Mouse (Mus musculus) ovary, postnatal 10 days (tissue): ENCODE results near the gene Gm21969.

Experiments used
- DNase-seq: peaks from one replicate; pipeline ENCODE4 v3.0.0; 2022; ENCODE audit warnings: low spot score

Gm21969 gene

DNA sequence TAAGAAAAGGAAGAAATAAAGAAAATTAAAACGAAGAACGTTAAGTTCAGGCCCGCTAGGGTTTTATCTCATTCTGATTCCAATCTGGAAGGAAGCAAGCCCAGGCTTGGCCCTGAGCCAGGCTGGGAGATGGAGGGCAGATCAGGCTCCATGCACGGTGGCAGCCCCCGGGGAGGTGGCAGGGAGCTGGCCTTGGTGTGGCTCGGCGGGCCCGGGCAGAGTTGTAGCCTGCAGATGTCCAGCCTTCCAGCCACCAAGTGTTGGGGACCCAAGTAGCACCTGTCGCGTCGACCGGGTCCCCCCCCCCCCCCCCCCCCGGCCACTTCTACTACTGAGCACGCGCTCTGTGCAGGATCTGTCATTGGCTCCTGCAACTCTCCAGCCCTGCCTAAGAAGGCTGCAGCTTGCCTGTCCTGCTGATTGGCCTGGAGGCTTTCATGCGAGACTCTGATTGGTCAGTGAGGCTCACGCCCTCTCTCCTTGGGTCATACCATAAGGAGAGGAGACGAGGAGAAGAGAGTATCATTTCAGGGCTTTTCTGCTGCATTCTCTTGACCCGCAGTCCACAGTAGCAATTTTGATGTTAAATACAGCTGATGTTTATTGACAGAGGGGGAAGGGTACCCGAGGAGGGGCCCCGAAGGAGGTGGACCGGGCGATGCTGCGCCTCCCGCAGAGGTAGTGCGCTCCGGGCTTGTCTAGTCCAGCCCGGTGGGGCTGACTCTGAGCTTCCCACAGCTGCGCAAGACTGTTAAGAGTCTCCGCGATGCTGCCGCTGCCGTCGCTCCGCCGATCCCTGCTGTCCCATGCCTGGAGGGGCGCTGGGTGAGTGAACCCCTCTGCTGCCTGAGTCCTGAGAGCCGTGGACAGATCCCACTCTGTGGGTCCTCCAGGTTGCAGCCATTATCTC is 19.6 kb downstream of the Gm21969 start, which contains the start of gene Aldh4a1:
Gene Aldh4a1, plus strand, starts transcription at position 494 of the 910 bp plus-strand sequence.
- DNase-seq = peak; percentile 66

DNA sequence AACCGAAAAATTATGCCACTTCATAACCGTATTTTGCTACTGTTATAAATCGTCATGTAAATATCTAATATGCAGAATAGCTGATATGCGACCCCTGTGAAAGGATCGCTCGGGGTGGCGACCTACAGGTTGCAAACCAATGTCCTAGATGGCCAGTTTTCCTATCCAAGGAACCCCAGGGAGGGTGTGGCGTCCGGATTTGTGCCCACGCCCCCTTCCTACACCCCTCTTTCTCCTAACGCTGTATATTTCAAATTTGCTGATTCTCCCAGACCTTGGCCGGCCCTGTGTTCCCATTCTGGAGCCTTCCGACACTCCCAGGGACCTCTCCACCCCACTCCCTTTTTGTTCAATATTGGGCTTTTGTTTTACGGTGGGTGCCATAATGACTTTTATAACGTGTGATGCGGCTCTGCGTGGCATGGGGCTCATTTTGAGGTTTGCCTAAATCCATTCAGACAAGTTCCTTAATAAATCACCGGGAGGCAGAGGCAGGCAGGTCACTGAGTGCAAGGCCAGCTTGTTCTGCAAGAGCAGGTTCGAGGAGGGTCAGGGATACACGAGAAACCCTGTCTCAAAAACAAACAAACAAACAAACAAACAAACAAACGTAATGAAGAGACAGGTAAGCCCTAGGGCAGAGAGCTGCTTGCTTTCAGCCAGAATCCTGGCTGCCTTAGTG is 20.6 kb downstream of the Gm21969 start:
- no peak for DNase-seq

DNA sequence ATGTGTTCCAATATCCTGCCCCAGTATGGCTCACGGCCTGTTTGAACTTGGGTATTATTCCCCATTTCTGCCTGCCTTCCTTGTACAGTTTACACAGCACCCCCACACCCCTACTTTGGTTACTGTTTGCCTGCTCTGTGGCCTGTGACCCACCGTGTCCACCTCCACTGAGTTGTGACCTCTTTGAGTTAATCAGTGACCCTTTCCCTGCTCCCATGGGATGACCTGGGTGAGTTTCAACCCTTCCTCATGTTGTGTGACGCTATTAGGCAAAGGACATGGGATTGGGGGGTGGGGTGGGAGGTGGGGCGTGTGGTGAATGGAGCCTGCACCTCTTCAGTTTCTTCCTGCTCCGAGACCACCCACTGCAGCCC is 21.1 kb downstream of the Gm21969 start:
- DNase-seq = no peak

DNA sequence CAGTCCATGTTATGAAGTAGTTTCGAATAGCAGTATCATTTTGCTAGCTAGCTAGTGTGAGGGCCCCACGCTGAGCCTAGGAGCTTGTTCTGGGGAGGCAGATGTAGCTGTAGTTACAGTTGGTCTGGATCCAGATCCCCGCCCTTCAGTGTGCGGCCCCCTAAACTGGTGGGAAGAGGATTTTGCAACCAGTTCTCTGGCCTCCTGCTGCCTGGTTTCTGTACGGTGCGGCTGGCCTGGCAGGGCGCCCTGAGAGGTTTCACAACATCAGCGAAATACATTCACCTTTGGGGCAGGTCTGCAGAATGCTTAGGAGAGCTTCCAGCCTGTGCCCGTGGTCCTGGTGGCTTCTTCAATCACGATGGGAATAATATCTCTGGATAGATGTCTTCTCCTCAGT is 21.7 kb downstream of the Gm21969 start:
- DNase-seq = no peak

DNA sequence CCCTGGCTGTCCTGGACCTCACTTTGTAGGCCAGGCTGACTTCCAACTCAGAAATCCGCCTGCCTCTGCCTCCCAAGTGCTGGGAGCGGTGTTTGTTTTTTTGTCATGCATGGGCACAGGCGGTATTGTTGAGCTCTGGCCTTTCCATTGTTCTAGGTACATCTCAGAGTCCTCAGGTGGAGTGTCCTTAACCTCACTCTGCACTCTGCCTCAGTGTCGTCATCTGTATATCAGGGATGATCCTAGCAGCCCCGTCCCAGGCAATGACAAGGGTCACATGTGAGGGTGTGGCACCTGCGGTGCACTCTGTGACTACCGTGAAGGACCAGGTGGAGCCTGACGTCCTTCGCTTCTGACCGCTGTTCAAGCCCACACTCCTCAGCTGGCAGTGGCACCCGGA is 24.4 kb downstream of the Gm21969 start:
- no peak for DNase-seq

DNA sequence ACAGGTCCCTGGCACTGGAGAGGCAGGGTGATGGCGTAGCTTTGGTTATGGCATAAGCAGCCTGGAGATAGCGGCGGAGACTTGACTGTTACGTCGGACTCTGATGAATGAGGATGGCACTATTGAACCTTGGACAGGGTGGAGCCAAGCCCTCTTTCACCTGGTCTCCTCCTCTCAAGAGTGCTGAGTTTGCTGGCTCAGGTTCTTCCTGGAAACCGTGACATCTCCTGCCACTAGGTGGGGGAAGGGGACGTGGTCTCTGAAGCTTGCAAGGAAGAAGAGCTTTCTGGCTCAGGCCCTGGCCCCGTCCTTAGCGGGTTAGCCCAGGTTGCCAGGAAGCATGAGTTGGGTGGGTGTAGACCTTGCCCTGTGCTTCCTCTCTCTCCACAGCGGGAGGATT is 27.2 kb downstream of the Gm21969 start:
- DNase-seq = no peak

DNA sequence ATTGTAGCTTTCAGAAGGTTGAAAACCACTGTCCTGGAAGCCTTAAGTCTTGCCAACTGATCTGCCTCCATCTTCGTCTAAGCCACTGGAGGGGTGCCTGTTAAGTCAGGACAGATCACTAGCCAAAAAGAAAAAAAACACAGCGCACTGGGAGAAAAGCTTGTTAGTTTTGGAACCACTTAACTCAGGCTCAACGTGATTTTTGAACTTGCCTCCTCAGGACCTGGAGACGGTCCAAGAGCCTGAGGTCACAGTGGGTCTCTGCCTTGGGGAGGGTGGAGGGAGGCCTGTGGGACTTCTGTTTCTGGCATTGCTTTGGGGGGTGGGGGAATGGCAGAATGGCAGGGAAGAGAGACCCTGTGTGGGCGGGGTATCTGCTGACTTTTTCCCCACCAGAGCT is 28.2 kb downstream of the Gm21969 start:
- no peak for DNase-seq

DNA sequence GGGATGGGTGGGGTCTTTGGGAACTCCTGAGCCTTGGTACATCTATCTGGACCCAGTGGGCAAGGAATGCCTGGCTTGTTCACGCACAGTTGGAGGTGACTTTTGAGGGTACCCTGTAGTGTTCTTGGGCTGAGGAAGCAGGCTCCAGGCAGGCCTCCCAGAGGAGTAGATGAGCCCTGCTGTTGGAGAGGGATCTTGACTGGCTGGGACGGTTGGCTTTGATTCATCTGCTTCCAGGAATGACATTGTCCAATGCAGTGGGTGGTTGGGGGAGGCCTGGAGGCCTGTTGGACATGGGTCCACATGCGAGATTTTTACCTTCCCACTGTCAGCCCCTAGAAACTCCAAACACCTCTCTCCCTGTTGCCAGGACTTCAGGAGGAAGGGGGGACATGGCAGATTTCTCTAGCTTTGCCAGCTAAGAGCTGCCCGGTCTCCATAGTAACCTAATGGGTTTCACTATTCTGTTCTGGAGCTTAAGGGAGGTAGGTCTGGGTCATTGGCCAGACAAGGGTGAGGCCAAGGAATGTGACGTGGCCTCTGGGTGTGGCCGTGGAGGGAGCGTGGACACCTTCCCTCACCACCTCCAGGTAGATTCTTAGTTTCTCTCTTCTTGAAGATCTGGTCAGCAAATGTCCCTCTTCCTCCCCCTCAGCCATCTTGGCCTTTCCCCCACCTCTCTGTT is 28.7 kb downstream of the Gm21969 start:
- no peak for DNase-seq

DNA sequence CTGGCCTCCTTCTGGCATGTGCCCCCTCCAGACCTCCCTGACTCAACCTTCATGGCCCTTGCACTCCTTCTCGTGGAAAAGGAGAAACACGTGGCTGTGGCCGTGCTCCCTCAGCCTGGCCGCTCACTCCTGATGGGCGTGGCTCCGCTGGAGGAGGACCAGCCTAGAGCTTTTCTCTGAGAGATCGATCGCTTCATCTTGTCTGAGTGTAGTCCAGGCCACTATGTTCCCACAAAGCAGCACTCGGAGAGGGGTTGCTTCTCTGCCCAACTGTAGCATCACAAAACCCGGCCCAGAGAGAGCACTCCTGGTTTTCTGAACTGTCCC is 29.2 kb downstream of the Gm21969 start:
- DNase-seq = no peak

DNA sequence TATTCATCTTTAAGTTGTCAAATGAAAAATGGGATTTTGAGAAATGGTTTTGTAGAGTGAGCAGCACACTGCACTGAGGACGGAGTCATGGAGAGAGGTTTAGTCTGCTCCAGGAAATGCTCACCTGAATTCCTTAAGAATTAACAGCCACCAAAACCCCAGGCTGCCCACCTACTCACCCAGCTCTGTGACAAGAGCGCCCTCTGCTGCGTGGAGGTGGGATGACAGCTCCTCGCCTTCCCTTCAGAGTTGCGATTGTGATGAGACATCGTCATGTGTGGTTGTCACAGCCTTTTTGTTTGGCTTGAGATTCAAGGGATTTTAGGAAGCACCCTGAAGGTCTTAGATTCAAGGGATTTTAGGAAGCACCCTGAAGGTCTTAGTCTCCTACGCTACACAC is 33.4 kb downstream of the Gm21969 start:
- DNase-seq = peak; percentile 59

DNA sequence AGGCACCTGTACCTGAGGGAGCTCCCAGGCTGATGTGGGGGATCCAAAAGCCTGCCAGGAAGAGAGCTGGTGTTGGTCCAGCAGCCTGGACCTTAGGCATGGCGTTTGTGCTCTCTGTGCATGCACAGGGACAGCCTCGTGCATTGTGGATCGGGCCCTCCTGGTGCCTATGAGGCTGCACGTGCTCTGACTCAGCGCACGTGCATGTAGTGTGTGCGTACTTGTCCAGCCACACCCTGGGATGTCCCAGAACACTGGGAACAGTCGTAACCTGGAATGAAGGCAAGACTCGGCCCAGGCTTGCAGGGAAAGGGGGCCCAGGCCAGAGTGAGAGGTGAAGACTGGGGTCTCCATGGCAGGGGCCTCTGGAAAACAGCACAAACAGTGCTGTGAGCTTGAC is 34.9 kb downstream of the Gm21969 start:
- no peak for DNase-seq

DNA sequence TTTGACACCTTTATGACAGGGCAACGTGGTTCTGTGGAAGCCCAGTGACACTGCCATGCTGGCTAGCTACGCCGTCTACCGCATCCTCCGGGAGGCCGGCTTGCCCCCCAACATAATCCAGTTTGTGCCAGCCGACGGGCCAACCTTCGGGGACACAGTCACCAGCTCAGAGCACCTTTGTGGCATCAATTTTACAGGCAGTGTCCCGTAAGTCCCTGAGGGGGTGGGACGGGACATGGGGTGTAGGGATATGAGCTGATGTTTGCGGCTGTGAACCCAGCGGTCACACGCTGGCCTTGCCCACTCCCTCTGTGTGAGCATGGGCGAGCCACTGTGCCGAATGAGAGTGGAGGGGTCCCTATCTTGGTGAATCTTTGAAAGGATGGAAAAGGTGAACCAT is 35.4 kb downstream of the Gm21969 start:
- DNase-seq = no peak

DNA sequence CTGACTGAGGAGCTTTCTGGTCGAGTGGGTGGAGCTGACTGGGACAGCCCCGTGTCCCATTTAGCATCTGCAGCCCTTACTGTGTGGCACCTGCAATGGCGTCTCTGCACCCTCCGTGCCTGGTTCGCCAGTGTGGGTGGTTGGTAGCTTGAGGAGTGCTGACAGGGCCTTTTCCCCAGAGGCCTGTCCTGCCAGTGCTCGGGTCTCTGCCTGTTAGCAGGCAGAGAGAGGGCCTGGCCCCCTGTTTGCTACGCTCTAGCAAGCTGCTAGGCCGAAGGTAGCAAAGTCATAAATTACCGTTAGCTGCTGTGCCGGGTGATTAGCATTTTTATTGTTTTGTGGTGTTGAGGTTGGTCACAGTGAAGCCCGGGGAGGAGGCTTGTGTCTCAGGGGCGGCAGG is 36.8 kb downstream of the Gm21969 start:
- DNase-seq = no peak

DNA sequence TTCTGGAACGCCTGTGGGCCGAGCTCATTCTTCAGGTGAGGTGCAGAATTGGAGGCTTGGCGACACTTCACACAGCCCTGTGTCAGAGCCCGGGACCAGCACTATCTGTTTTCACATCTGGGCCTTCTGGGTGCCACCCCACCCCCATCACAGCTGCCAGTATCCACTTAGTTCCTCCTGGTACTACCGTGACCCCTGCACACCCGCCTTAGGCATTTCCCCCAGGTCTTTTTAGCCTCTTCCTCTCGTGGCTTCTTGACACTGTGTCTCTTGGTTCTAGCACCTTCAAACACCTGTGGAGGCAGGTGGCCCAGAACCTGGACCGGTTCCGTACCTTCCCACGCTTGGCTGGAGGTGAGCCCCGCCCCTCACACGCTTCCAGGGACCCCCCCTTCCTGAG is 37.3 kb downstream of the Gm21969 start:
- no peak for DNase-seq

DNA sequence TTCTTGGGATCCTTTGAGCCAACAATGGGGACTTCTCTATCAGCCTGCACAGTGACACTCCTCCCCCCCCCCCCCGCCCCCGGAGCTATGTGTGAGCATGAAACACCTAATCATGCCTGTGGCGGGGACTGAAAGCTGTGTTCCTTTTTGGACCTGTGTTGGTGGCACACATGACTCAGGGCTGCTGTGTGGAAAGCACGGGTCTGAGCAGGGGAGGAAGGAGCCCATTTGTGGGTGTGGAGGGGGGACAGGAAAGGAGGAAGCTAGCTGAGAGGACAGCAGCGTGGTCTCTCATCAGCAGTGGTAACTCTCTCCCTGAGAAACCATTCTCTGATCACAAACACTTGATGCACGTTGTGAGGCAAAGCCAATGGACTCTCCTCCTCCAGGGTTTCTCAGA is 37.8 kb downstream of the Gm21969 start:
- no peak for DNase-seq

DNA sequence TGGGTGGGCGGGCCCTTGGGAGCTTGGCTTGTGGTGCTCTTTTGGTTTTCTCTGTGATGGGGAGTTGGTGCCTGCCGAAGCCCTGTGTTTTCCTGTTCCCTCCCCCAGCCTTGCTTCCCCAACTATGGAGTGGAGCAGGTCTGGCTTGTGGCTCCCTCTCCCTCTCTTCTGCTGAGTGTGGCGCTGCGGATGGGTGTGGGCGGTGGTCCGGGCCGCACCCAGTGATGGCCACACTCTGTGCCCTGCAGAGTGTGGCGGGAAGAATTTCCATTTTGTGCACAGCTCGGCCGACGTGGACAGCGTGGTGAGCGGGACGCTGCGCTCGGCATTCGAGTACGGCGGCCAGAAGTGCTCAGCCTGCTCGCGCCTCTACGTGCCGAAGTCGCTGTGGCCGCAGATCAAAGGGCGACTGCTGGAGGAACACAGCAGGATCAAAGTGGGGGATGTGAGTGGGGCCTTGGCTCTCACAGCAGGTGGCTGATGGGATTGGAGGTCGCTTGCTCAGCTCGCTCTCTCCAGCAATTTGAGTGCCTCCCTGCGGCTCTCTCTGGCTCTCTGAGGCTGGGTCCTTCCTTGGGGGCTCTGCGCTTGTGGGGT is 38.9 kb downstream of the Gm21969 start:
- no peak for DNase-seq

DNA sequence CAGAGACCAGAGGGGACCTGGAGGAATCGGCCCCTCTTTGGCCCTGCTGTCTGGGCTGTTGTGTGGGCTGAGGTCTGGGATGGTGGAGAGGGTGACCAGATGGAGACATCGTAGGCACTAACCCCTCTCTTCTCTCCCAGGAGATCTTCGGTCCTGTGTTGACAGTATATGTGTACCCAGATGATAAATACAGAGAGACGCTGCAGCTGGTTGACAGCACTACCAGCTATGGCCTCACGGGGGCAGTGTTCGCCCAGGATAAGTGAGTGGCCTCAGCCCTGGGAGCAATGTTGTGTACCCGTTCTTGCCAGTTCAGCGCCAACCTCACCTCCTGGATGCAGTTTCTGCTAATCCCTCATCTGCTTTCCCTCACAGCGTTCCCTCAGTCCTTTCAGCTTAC is 41.0 kb downstream of the Gm21969 start:
- peak; percentile 61 for DNase-seq

DNA sequence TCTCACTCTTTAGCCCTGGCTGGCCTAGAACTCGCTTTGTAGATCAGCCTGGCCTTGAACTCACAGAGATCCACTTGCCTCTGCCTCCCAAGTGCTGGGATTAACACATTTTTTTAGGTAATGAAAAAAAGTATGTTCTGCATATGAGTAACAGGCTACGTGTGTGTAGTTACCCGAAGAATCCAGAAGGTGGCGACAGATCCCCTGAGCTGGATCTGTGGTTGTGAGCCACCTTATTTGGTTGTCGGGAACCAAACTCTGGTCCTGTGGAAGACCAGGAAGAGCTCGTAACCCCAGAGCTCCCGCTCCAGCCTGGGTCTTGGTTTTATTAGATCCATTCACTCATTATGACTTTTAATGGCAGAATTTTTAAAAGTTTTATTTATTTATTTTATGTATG is 43.9 kb downstream of the Gm21969 start:
- DNase-seq = no peak

DNA sequence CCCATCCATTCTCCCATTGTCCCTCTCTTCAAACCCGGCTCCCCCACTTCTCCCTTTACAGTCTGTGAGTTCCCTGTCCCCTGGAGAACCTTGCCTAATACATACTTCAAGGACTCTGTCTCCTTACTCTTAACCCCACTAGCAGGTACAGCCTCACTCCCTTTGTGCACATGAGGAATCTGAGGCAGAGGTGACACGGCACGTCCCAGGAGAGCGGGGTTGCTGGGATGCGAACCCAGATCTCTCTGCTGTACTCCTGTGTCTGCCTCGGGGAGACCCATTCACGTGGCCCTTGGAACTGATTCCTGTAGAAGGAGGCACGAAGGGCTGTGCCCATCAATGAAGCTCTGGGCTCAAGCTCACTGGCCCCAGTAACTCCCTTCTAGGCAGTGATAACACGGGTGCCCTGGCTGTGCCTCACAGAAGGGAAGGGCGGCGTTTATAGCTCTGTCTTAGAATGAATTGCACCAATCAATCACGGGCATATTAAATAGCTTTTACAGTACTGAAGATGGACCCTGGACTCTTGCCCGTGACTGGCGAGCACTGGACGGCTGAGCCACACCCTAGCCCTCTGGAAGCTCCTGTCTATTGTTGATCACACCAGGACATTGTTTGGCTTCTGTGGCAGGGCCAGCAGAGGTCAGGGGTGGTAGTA is 47.2 kb downstream of the Gm21969 start:
- no peak for DNase-seq

DNA sequence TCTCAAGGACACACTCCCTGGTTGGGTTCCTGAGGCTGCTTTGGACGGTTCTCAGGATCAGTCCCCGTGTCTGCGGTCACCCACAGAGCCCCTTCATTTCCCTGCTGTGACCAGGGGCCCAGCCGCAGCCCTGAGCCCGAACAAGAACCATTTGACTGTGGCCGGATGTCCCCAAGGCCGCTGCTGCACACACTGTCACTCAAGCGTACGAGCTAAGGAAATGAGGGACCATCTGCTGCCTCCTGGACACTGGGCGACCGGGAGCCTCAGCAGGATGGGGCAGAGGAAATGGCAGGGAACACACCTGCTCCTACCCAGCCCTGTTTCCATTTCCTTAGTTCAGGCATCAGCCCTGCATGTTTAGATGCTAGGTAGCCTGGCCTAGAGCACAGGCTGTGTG is 47.9 kb downstream of the Gm21969 start:
- no peak for DNase-seq

DNA sequence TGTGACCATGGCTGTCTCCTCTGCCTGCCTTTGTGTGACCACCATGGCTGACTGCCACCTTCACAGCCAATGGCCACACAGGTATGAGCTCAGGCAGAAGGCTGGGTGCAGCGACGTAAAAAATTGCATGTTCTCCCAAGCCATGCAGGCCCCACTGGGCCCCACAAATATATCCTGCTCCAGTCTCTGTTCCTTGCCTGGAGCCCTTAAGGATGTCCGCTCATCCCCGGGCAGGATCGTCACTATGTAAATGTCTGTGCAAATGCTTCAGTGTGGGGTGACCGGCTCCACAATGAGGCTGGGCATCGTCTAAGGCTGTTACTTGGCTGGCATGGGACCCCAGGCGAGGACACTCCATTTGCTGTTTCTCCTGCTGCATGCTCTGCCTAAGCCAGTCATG is 50.3 kb downstream of the Gm21969 start, which contains the start of gene Tas1r2:
Gene Tas1r2, plus strand, starts transcription at position 301 of the 400 bp plus-strand sequence.
- no peak for DNase-seq

DNA sequence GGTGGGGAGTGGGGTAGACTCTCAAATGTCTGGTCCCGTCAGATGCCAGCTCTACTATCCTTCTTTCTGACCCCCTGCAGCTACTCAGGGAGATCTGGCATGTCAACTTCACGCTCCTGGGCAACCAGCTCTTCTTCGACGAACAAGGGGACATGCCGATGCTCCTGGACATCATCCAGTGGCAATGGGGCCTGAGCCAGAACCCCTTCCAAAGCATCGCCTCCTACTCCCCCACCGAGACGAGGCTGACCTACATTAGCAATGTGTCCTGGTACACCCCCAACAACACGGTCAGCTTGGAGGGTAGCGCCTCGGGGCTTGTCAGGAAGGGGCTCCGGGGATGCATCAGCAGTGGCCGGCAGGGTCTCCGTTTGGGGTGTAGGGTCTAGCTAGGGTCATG is 58.9 kb downstream of the Gm21969 start:
- no peak for DNase-seq
